Mouse (Mus musculus) E14TG2a.4 (cell line): ENCODE measurements around the gene Ahnak.

Source experiments
- H3K27me3 ChIP-seq: 2 replicates; pipeline ENCODE4 v1.6.1; 2014; ENCODE audit warnings: low read length, control low read depth; ENCODE audit not compliant: insufficient read depth
- H3K36me3 ChIP-seq: 2 replicates; pipeline ENCODE4 v1.6.1; 2014; ENCODE audit warnings: low read length, control low read depth; ENCODE audit not compliant: insufficient read depth
- H3K4me1 ChIP-seq: replicated peaks from 2 replicates; pipeline ENCODE4 v1.6.1; 2014; ENCODE audit warnings: low read depth, low read length, control low read depth
- H3K4me3 ChIP-seq: replicated peaks from 2 replicates; pipeline ENCODE4 v1.5.1; 2014; ENCODE audit warnings: mild to moderate bottlenecking, low read length
- H3K9me3 ChIP-seq: 2 replicates; pipeline ENCODE4 v1.6.1; 2014; ENCODE audit warnings: low read length, control low read depth
- CTCF ChIP-seq: conservative IDR thresholded peaks from 2 replicates; pipeline ENCODE4 v1.5.1; 2014; ENCODE audit warnings: low read length
- NANOG ChIP-seq: IDR thresholded peaks from 2 replicates; pipeline ENCODE4 v1.6.1; 2014; ENCODE audit warnings: borderline replicate concordance, low read length, mixed read lengths
- POU5F1 ChIP-seq: IDR thresholded peaks from 2 replicates; pipeline ENCODE4 v1.6.1; 2014; ENCODE audit warnings: low read length, borderline replicate concordance

The Ahnak gene

GRCm38 (mm10) chr19:9059391-9059790, 70.3 kb downstream of the Ahnak start:
- no peaks in the 10 kb centered on the region for H3K36me3 ChIP-seq
- H3K27me3 ChIP-seq = no peaks in the 10 kb centered on the region
- no peaks in the 10 kb centered on the region for H3K9me3 ChIP-seq
- TF ChIP-seq NANOG (no peak), POU5F1 (no peak), CTCF (no peak)
- peaks cover 35% of the 10 kb centered on the region for H3K4me1 ChIP-seq
- no peak overlapping the region for H3K4me3 ChIP-seq

GRCm38 (mm10) chr19:9060103-9060502, 71.0 kb downstream of the Ahnak start:
- Histone ChIP-seq H3K27me3 (no peaks in the 10 kb centered on the region), H3K4me1 (peaks cover 35% of the 10 kb centered on the region), H3K4me3 (no peak overlapping the region), H3K9me3 (no peaks in the 10 kb centered on the region), H3K36me3 (no peaks in the 10 kb centered on the region)
- TF ChIP-seq CTCF = no peak
- TF ChIP-seq POU5F1 = no peak
- no peak for TF ChIP-seq NANOG

GRCm38 (mm10) chr19:9061221-9061893, 72.3 kb downstream of the Ahnak start:
- TF ChIP-seq CTCF (no peak), POU5F1 (no peak), NANOG (no peak)
- Histone ChIP-seq H3K4me1 (peaks cover 41% of the 10 kb centered on the region), H3K9me3 (no peaks in the 10 kb centered on the region), H3K36me3 (no peaks in the 10 kb centered on the region), H3K27me3 (no peaks in the 10 kb centered on the region), H3K4me3 (no peak overlapping the region)

GRCm38 (mm10) chr19:9062822-9063221, 73.7 kb downstream of the Ahnak start:
- H3K4me3 ChIP-seq = no peak overlapping the region
- H3K27me3 ChIP-seq = no peaks in the 10 kb centered on the region
- peaks cover 40% of the 10 kb centered on the region for H3K4me1 ChIP-seq
- no peaks in the 10 kb centered on the region for H3K9me3 ChIP-seq
- TF ChIP-seq NANOG (no peak), CTCF (no peak), POU5F1 (no peak)
- no peaks in the 10 kb centered on the region for H3K36me3 ChIP-seq

- Histone ChIP-seq H3K4me1 (peaks cover 30% of the 10 kb centered on the region), H3K9me3 (no peaks in the 10 kb centered on the region), H3K36me3 (no peaks in the 10 kb centered on the region), H3K4me3 (no peak overlapping the region), H3K27me3 (no peaks in the 10 kb centered on the region)
- TF ChIP-seq NANOG (no peak), POU5F1 (no peak), CTCF (no peak)
Measured at GRCm38 (mm10) chr19:9063831-9064230, 74.7 kb downstream of the Ahnak start.

GRCm38 (mm10) chr19:9065621-9066561, 76.8 kb downstream of the Ahnak start:
- H3K9me3 ChIP-seq = no peaks in the 10 kb centered on the region
- no peaks in the 10 kb centered on the region for H3K27me3 ChIP-seq
- no peaks in the 10 kb centered on the region for H3K36me3 ChIP-seq
- TF ChIP-seq NANOG = no peak
- no peak for TF ChIP-seq CTCF
- TF ChIP-seq POU5F1 = no peak
- no peak overlapping the region for H3K4me3 ChIP-seq
- peaks cover 28% of the 10 kb centered on the region for H3K4me1 ChIP-seq

- Histone ChIP-seq H3K9me3 (no peaks in the 10 kb centered on the region), H3K4me3 (no peak overlapping the region), H3K36me3 (no peaks in the 10 kb centered on the region), H3K27me3 (no peaks in the 10 kb centered on the region), H3K4me1 (peaks cover 26% of the 10 kb centered on the region)
- TF ChIP-seq CTCF (no peak), POU5F1 (no peak), NANOG (no peak)
Measured at GRCm38 (mm10) chr19:9067292-9067691, 78.2 kb downstream of the Ahnak start.

- peaks cover 41% of the 10 kb centered on the region for H3K4me1 ChIP-seq
- H3K4me3 ChIP-seq = no peak overlapping the region
- H3K9me3 ChIP-seq = no peaks in the 10 kb centered on the region
- TF ChIP-seq POU5F1 (no peak), NANOG (no peak), CTCF (no peak)
- no peaks in the 10 kb centered on the region for H3K36me3 ChIP-seq
- no peaks in the 10 kb centered on the region for H3K27me3 ChIP-seq
Measured at GRCm38 (mm10) chr19:9069687-9070307, 80.7 kb downstream of the Ahnak start.
